Comparison of ENCODE assay signal across 8 mouse cellular contexts in the genomic region with DNA sequence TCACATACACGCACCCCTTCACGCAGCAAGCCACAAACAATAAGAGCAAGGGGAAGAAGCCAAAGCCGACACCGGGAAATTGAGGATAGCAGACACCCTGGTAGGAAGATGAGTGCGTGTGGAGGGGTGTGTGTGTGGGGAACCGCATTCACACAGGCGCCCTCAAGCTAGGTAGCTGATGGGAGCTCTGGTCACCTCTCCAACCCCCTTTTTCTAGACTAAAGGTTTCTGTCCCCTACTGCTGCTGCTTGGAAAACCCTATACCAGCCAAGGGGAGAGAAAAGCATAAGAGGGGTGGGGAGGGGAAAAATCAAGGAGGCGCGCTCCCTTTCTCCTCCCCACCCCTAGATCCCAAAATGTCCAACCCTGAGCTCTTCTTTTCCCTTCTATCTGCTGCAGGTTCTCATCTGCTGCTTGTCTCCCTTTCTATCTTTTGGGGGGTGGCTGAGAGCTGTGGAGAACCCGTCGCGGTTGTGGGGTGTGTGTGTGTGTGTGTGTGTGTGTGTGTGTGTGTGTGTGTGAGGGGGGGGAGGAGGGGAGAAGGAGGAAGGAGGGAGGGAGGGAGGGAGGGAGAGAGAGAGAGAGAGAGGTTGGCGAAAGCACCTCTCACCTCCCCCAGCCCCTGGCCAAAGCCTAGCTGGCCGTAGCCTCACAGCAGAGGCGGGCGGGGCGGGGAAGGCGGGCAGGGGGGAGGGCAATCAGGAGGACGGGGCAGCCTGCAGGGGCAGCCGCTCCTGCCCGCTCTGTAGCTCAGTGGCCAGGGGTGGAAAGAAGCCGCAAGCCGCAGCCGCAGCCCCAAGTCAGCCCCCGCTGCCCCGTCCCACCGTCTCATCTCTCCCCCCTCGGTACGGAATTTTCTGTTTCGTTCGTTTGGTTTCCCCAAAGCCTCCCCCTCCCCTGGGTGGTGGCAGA. TPM values are rescaled to one million over a fixed set of nuclear protein-coding genes. Genes with fewer than 3 reads are reported as not detected.
A peak's percentile ranks its signal among the peaks of the same experiment; 100 is the strongest.
DNase-seq lines count a peak whose midpoint lies in the region; ATAC-seq and TF ChIP-seq lines count a peak whose summit lies in the region.

A gene (plus strand): TSS at position 701 of the 912 bp plus-strand sequence.

- no peaks in the 10 kb centered on the region for H3K9me3 ChIP-seq in hindbrain, embryonic 12.5 days (replicated peaks)
- H3K9me3 ChIP-seq in liver, embryonic 14.5 days (ENCODE audit: control insufficient read depth, low read length), result no peaks in the 10 kb centered on the region
- H3K9me3 ChIP-seq in stomach, embryonic 16.5 days (replicated peaks; ENCODE audit: control insufficient read depth, low read length), result no peaks in the 10 kb centered on the region

- intact Hi-C loops in left cerebral cortex, postnatal 36 days (cut with DNase I), result no loop called here

- H3K4me3 ChIP-seq in hindbrain, embryonic 12.5 days, result peak within 1 kb of the TSS; percentile 44
- peak within 1 kb of the TSS; percentile 33 to 51 for H3K4me3 ChIP-seq in liver, embryonic 14.5 days (ENCODE audit: insufficient read depth in 1 of 2, low read depth in 2 of 2, low read length in 2 of 2)
- peak within 1 kb of the TSS; percentile 47 for H3K4me3 ChIP-seq in stomach, embryonic 16.5 days (replicated peaks; ENCODE audit: low read length)

- no peak within 1 kb of the TSS for H3K27ac ChIP-seq in hindbrain, embryonic 12.5 days
- no peak within 1 kb of the TSS for H3K27ac ChIP-seq in liver, embryonic 14.5 days
- no peak within 1 kb of the TSS for H3K27ac ChIP-seq in stomach, embryonic 16.5 days (ENCODE audit: low read length)

- no peak for TF ChIP-seq CTCF in liver, embryonic 14.5 days (IDR thresholded peaks at IDR 0.05; ENCODE audit: low read depth)

- H3K36me3 ChIP-seq in hindbrain, embryonic 12.5 days, result no peaks in the 10 kb centered on the region
- no peaks in the 10 kb centered on the region for H3K36me3 ChIP-seq in liver, embryonic 14.5 days (replicated peaks; ENCODE audit: control insufficient read depth, insufficient read depth, low read depth)
- H3K36me3 ChIP-seq in stomach, embryonic 16.5 days (ENCODE audit: control insufficient read depth, insufficient read depth, low read length), result no peaks in the 10 kb centered on the region

- no peaks in the 10 kb centered on the region for H3K4me1 ChIP-seq in hindbrain, embryonic 12.5 days
- H3K4me1 ChIP-seq in liver, embryonic 14.5 days (replicated peaks; ENCODE audit: control insufficient read depth in 2 of 2, insufficient read depth in 2 of 2, low read length in 1 of 2), result no peaks in the 10 kb centered on the region
- H3K4me1 ChIP-seq in stomach, embryonic 16.5 days (ENCODE audit: control insufficient read depth, insufficient read depth, low read length), result no peaks in the 10 kb centered on the region

- TF ChIP-seq EP300 in liver, embryonic 14.5 days (IDR thresholded peaks at IDR 0.05; ENCODE audit: low read depth), result no peak

- WGBS in hindbrain, embryonic 12.5 days, result 35% methylated on average over 18 of the region's 31 CpGs
- WGBS in liver, embryonic 14.5 days (ENCODE audit: insufficient replicate concordance), result 19% methylated on average over 14 of the region's 31 CpGs
- WGBS in stomach, embryonic 16.5 days, result 14% methylated on average over 26 of the region's 31 CpGs

- peak within 1 kb of the TSS; percentile 57 for H3K9ac ChIP-seq in hindbrain, embryonic 12.5 days
- no peak within 1 kb of the TSS for H3K9ac ChIP-seq in liver, embryonic 14.5 days (replicated peaks)
- H3K9ac ChIP-seq in stomach, embryonic 16.5 days (ENCODE audit: low read length), result peak within 1 kb of the TSS; percentile 55

- H3K4me2 ChIP-seq in hindbrain, embryonic 12.5 days (replicated peaks), result peak within 1 kb of the TSS; percentile 67
- peak within 1 kb of the TSS; percentile 22; the same call in 1 of the 2 replicates for H3K4me2 ChIP-seq in liver, embryonic 14.5 days (ENCODE audit: low read depth)
- peak within 1 kb of the TSS; percentile 60 for H3K4me2 ChIP-seq in stomach, embryonic 16.5 days (ENCODE audit: low read depth, low read length)

- DNase-seq in adrenal gland, postnatal 25 days, result peak; percentile 16
- DNase-seq in adrenal gland, adult 8-10 months, result no peak
- DNase-seq in left cerebral cortex, postnatal 36 days (ENCODE audit: low spot score in 2 of 2), result peak; percentile 5 to 21
- DNase-seq in left cerebral cortex, adult 11 months (ENCODE audit: low spot score), result no peak
- DNase-seq in liver, embryonic 14.5 days (ENCODE audit: low read depth in 3 of 3, low spot score in 3 of 3), result no peak

- peaks cover 45% of the 10 kb centered on the region for H3K27me3 ChIP-seq in hindbrain, embryonic 12.5 days
- H3K27me3 ChIP-seq in liver, embryonic 14.5 days (ENCODE audit: control insufficient read depth, insufficient read depth, low read length), result peaks cover 5% of the 10 kb centered on the region
- no peaks in the 10 kb centered on the region; the same call in 1 of the 2 replicates for H3K27me3 ChIP-seq in stomach, embryonic 16.5 days (ENCODE audit: control insufficient read depth, insufficient read depth, low read length)

- ATAC-seq in hindbrain, embryonic 12.5 days (ENCODE audit: low FRiP score), result peak; percentile 77
- no peak for ATAC-seq in liver, embryonic 14.5 days (ENCODE audit: insufficient read depth)
- peak; percentile 44; the same call in 1 of the 2 replicates for ATAC-seq in stomach, embryonic 16.5 days (ENCODE audit: insufficient read depth, low FRiP score)
- no peak for ATAC-seq in inflammation-experienced regulatory T-cells, adult 6 months

RNA-seq across cellular contexts. Expression of the gene that starts here (rescaled TPM):
- total RNA-seq in adrenal gland, postnatal 25 days (2021), result 2.4 and 3.4 TPM in 2 replicates
- 1 to 10 TPM; 1.9 to 4.7 (median 3.1) TPM for total RNA-seq in adrenal gland, adult 8-10 months (2022)
- 1 to 10 TPM; 1.8 to 1.9 TPM for total RNA-seq in left cerebral cortex, postnatal 36 days (2021)
- polyA plus RNA-seq in hindbrain, embryonic 12.5 days (2016; fragmentation: Nextera tagmentation; extraction: Ambion mirVana), result 0.34 and 0.57 TPM in 2 replicates
- 0.21 and 0.26 TPM in 2 replicates for polyA plus RNA-seq in liver, embryonic 14.5 days (2012; rRNA removed)
- 0.69 and 0.81 TPM in 2 replicates for polyA plus RNA-seq in liver, embryonic 14.5 days (2014; fragmentation: Nextera tagmentation; extraction: Ambion mirVana)
- 0.65 and 0.93 TPM in 2 replicates for polyA plus RNA-seq in stomach, embryonic 16.5 days (2015; fragmentation: Nextera tagmentation; extraction: Ambion mirVana)
- not detected for polyA plus RNA-seq in inflammation-experienced regulatory T-cells, adult 6 months (2017; shearing (Covaris generic))

Comparison
In these comparisons a context has a peak if more than half of its experiments do, and no peak if none do; other contexts are left out.
1. DNase-seq: peak in adrenal gland, postnatal 25 days (single experiment) and left cerebral cortex, postnatal 36 days (2 of 2); none in adrenal gland, adult 8-10 months (single experiment), left cerebral cortex, adult 11 months (single experiment) and liver, embryonic 14.5 days (0 of 3).
2. Peak in ATAC-seq, H3K4me3 ChIP-seq, H3K9ac ChIP-seq and H3K4me2 ChIP-seq in hindbrain, embryonic 12.5 days; RNA of the gene not detected or under 1 TPM.
3. Peak in ATAC-seq, H3K4me3 ChIP-seq, H3K9ac ChIP-seq and H3K4me2 ChIP-seq in stomach, embryonic 16.5 days; RNA of the gene not detected or under 1 TPM.
4. Peak in every context shown above with its lines, with median percentiles within 50 percentile points of each other: H3K4me2 ChIP-seq and H3K4me3 ChIP-seq.